Mouse (Mus musculus) MEL (cell line): ENCODE results near the gene Mef2d. TPM values are rescaled to one million over a fixed set of nuclear protein-coding genes. Genes with fewer than 3 reads are reported as not detected.

Experiments
- DNase-seq: peaks from one replicate; pipeline ENCODE4 v3.0.0; 2011; ENCODE audit warnings: low read depth, low spot score
- H3K27ac ChIP-seq: 2 replicates; pipeline ENCODE4 v1.5.1; 2012; ENCODE audit warnings: low read depth, mild to moderate bottlenecking, control low read depth, low read length, moderate library complexity; ENCODE audit not compliant: control insufficient read depth
- H3K27me3 ChIP-seq, 2 experiments: fragments of 150-350 bp in 1 of 2; sonication (generic) in 1 of 2; 2 replicates each; pipeline ENCODE4 v1.6.1; 2012; ENCODE audit warnings: low read length in 2 of 2, mild to moderate bottlenecking in 2 of 2, improper control_type of control experiment in 1 of 2, moderate library complexity in 1 of 2; ENCODE audit not compliant: insufficient read depth in 2 of 2, control insufficient read depth in 1 of 2
- H3K36me3 ChIP-seq, 2 experiments: 2 replicates each; pipeline ENCODE4 v1.6.1; 2012 to 2014; ENCODE audit warnings: low read length in 2 of 2, improper control_type of control experiment in 1 of 2, inconsistent platforms in 1 of 2, mild to moderate bottlenecking in 1 of 2; ENCODE audit not compliant: insufficient read depth in 2 of 2, control insufficient read depth in 1 of 2
- H3K4me1 ChIP-seq, 2 experiments: fragments of 150-350 bp in 1 of 2; sonication (generic) in 1 of 2; 2 replicates each; pipeline ENCODE4 v1.6.1; 2012; ENCODE audit warnings: low read length in 2 of 2, improper control_type of control experiment in 1 of 2, mild to moderate bottlenecking in 1 of 2; ENCODE audit not compliant: insufficient read depth in 2 of 2, control insufficient read depth in 1 of 2
- H3K4me3 ChIP-seq, 2 experiments: fragments of 150-350 bp in 1 of 2; sonication (generic) in 1 of 2; 2 replicates each; pipeline ENCODE4 v1.5.1; 2012; ENCODE audit warnings: low read depth in 2 of 2, low read length in 2 of 2, mild to moderate bottlenecking in 2 of 2, moderate library complexity in 2 of 2, control low read depth in 1 of 2, improper control_type of control experiment in 1 of 2; ENCODE audit not compliant: control insufficient read depth in 1 of 2, insufficient read depth in 1 of 2
- H3K79me2 ChIP-seq: 2 replicates; pipeline ENCODE4 v1.6.1; 2012; ENCODE audit warnings: mild to moderate bottlenecking, low read length, moderate library complexity; ENCODE audit not compliant: control insufficient read depth, poor library complexity, insufficient read depth
- H3K9ac ChIP-seq: 2 replicates; pipeline ENCODE4 v1.6.1; 2012; ENCODE audit warnings: low read depth, mild to moderate bottlenecking, control low read depth, low read length, moderate library complexity; ENCODE audit not compliant: control insufficient read depth, poor library complexity, severe bottlenecking
- H3K9me3 ChIP-seq: fragments of 150-350 bp; sonication (generic); replicated peaks from 2 replicates; pipeline ENCODE4 v1.6.1; 2012; ENCODE audit warnings: mild to moderate bottlenecking, low read length, improper control_type of control experiment, moderate library complexity; ENCODE audit not compliant: insufficient read depth
- BHLHE40 ChIP-seq: IDR thresholded peaks from 2 replicates; pipeline ENCODE4 v1.6.1; 2012; ENCODE audit warnings: low read depth, mild to moderate bottlenecking, inconsistent platforms, low read length, improper control_type of control experiment, borderline replicate concordance
- ELF1 ChIP-seq: IDR thresholded peaks from 2 replicates; pipeline ENCODE4 v1.6.1; 2014; ENCODE audit warnings: low read depth, mild to moderate bottlenecking, inconsistent platforms, low read length, improper control_type of control experiment, moderate library complexity
- EP300 ChIP-seq, 2 experiments: IDR thresholded peaks; 2 replicates each; pipeline ENCODE4 v1.6.1; 2011; ENCODE audit warnings: improper control_type of control experiment in 2 of 2, low read length in 2 of 2, low read depth in 1 of 2, mild to moderate bottlenecking in 1 of 2
- ETS1 ChIP-seq: IDR thresholded peaks from 2 replicates; pipeline ENCODE4 v1.6.1; 2012; ENCODE audit warnings: low read depth, mild to moderate bottlenecking, inconsistent platforms, low read length, improper control_type of control experiment, moderate library complexity
- GATA1 ChIP-seq: IDR thresholded peaks from 2 replicates; pipeline ENCODE4 v1.6.1; 2011; ENCODE audit warnings: low read depth, low read length, improper control_type of control experiment
- HCFC1 ChIP-seq: IDR thresholded peaks from 2 replicates; pipeline ENCODE4 v1.6.1; 2012; ENCODE audit warnings: low read depth, mild to moderate bottlenecking, inconsistent platforms, low read length, improper control_type of control experiment, moderate library complexity
- JUND ChIP-seq: IDR thresholded peaks from 2 replicates; pipeline ENCODE4 v1.6.1; 2011; ENCODE audit warnings: low read depth, mild to moderate bottlenecking, improper control_type of control experiment, low read length
- KAT2A ChIP-seq: conservative IDR thresholded peaks from 2 replicates; pipeline ENCODE4 v1.6.1; 2012; ENCODE audit warnings: low read depth, low read length, improper control_type of control experiment, inconsistent platforms
- MEF2A ChIP-seq: IDR thresholded peaks from 2 replicates; pipeline ENCODE4 v1.6.1; 2014; ENCODE audit warnings: low read depth, mild to moderate bottlenecking, inconsistent platforms, low read length, improper control_type of control experiment; ENCODE audit not compliant: poor library complexity, insufficient replicate concordance, severe bottlenecking; ENCODE audit errors: extremely low read depth
- MXI1 ChIP-seq: IDR thresholded peaks from 2 replicates; pipeline ENCODE4 v1.6.1; 2011; ENCODE audit warnings: mild to moderate bottlenecking, low read depth, low read length, improper control_type of control experiment
- MYC ChIP-seq: IDR thresholded peaks from 2 replicates; pipeline ENCODE4 v1.6.1; 2011; ENCODE audit warnings: low read depth, mild to moderate bottlenecking, low read length, improper control_type of control experiment, moderate library complexity
- NRF1 ChIP-seq: IDR thresholded peaks from 2 replicates; pipeline ENCODE4 v1.6.1; 2014; ENCODE audit warnings: low read depth, mild to moderate bottlenecking, inconsistent platforms, low read length, improper control_type of control experiment, moderate library complexity; ENCODE audit not compliant: poor library complexity, insufficient read depth, severe bottlenecking
- POLR2A ChIP-seq, 2 experiments: IDR thresholded peaks; 2 replicates each; pipeline ENCODE4 v1.6.1; 2011 to 2012; ENCODE audit warnings: low read length in 2 of 2, mild to moderate bottlenecking in 2 of 2, control low read depth in 1 of 2, improper control_type of control experiment in 1 of 2, low read depth in 1 of 2, moderate library complexity in 1 of 2; ENCODE audit not compliant: control insufficient read depth in 1 of 2, insufficient read depth in 1 of 2, poor library complexity in 1 of 2
- POLR2AphosphoS5 ChIP-seq: IDR thresholded peaks from 2 replicates; pipeline ENCODE4 v1.6.1; 2012; ENCODE audit warnings: low read depth, borderline replicate concordance, mild to moderate bottlenecking, inconsistent platforms, low read length, moderate library complexity, mixed read lengths
- TBP ChIP-seq: IDR thresholded peaks from 2 replicates; pipeline ENCODE4 v1.8.0; 2011; ENCODE audit warnings: low read depth, low read length, improper control_type of control experiment
- TCF12 ChIP-seq: IDR thresholded peaks from 2 replicates; pipeline ENCODE4 v1.6.1; 2014; ENCODE audit warnings: low read depth, mild to moderate bottlenecking, inconsistent platforms, low read length, improper control_type of control experiment, moderate library complexity
- UBTF ChIP-seq: IDR thresholded peaks from 2 replicates; pipeline ENCODE4 v1.6.1; 2012; ENCODE audit warnings: low read depth, mild to moderate bottlenecking, inconsistent platforms, low read length, improper control_type of control experiment, moderate library complexity, borderline replicate concordance; ENCODE audit not compliant: insufficient read depth
- USF1 ChIP-seq: IDR thresholded peaks from 2 replicates; pipeline ENCODE4 v1.6.1; 2014; ENCODE audit warnings: low read depth, mild to moderate bottlenecking, inconsistent platforms, low read length, improper control_type of control experiment, moderate library complexity
- ZC3H11A ChIP-seq: IDR thresholded peaks from 2 replicates; pipeline ENCODE4 v1.6.1; 2012; ENCODE audit warnings: low read depth, mild to moderate bottlenecking, inconsistent platforms, low read length, improper control_type of control experiment
- ZMIZ1 ChIP-seq: IDR thresholded peaks from 2 replicates; pipeline ENCODE4 v1.6.1; 2012; ENCODE audit warnings: low read depth, mild to moderate bottlenecking, inconsistent platforms, low read length, improper control_type of control experiment, moderate library complexity
- ZNF384 ChIP-seq: IDR thresholded peaks from 2 replicates; pipeline ENCODE4 v1.6.1; 2012; ENCODE audit warnings: low read depth, mild to moderate bottlenecking, inconsistent platforms, low read length, improper control_type of control experiment
- polyA plus RNA-seq, 2 experiments: library from polyadenylated mRNA; stranded (reverse) in 1 of 2; unstranded in 1 of 2; fragments of >175 nt in 1 of 2; fragments of >200 nt in 1 of 2; gene quantifications; 2 replicates each; pipeline versions ENCODE4 v1.2.1 to v1.2.4; 2012; ENCODE audit warnings: low replicate concordance in 2 of 2, low read depth in 1 of 2; ENCODE audit not compliant: insufficient read length in 2 of 2, insufficient read depth in 1 of 2, missing spikeins in 1 of 2
- total RNA-seq: library from RNA; depleted of rRNA; stranded (reverse); fragments of 300-350 nt; gene quantifications from 2 replicates; pipeline ENCODE4 v1.2.3, GENCODE M21; 2012

Mef2d gene
- total and polyA plus RNA-seq, 3 experiments: 16.9 to 117 (median 71.4) TPM

DNA sequence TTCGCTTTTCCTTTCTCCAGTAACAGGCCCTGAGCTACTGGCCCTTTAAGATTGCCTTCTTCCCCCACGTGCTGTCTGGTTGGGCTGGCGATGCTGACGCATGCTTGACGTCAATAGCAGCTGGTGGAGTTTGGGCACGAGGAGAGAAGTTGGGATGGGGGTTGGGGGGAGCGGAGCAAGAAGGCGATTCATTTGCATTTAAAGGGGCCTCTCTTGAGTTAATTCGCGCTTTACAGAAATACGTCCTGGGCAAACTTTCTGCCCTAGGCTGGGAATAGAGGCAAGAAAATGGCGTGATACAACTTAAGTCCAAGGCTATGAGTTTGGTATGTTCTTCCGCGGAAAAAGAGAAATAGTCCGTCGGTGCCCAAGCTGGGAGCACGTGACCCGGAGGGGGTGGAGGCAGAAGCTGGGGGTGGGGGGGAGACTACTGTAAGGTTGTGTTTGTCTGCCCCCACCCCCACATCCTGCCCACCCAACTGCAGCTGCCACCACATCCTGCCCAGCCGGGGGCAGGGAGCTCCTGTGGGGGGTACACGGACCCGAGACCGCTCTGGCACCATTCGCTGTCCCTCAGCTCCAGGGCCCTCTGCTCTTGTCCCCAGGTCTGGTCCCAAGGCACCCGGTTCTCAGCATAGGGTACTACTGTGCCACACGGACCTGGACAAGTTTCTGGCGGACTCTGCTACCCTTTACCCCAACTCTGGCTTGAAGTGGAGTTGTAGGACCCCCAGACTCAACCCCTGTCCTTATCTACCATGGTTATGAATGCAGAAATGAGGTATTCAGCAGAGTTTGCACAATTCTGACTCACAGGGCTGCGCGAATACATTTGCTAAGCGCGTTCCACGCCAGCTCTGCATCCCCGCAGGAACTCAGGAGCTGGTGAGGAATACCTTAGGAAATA, 3.6 kb upstream of the Mef2d start (continued):
- TF ChIP-seq BHLHE40: peak; percentile 97
- peak; percentile 79 for TF ChIP-seq ZMIZ1
- TF ChIP-seq ZNF384: no peak
- TF ChIP-seq MXI1: peak; percentile 99
- TF ChIP-seq MEF2A: no peak
- peak; percentile 80 for TF ChIP-seq KAT2A
- TF ChIP-seq GATA1: peak; percentile 12; the same call in 1 of the 2 replicates
- TF ChIP-seq UBTF: no peak
- TF ChIP-seq TCF12: peak; percentile 15

DNA sequence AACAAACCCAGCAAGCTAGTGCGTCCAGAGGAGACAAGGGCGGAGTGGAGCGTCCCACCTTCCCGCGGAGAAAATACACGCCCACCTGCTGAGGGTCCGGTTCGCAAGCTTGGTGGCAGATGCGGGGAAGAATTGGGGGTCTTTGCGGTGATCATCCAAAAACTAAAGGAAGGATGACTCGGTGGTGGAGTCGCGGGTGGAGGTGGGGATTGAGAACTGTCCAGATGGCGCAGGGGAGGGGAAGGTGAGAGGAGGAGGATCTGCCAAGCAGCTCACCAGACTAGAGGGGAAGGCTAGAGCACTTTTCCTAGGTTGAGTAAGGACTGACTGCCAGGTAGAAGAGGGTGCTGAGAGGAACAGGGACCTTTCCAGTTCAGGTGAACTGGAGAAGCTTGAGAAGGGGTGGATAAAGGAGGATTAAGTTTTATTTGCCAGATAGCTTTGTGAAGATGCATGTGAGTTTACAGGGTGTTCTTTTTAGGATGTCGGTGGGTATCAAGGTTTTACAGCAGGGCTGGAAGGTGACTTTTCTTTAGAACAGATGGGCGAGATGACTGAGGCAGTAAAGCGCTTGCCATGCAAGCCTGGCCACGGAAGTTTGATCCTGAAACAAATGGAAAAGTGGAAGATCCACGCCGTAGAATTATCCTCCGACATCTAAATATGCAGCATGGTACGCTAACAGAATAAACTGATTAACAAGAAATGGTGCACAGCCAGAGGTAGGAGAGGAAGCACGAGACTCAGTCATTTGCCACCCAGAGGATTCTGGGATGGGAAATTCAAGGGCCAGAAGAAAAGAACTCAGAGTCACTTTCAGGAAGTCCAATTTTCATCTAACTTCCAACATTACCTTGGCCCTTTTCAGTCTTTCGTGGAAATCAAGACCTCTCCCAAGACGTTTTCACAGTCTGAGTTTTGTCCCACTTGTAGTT, 2.7 kb upstream of the Mef2d start:
- peaks cover 16 to 34% of the 10 kb centered on the region in 2 experiments for H3K4me1 ChIP-seq
- H3K9me3 ChIP-seq: no peaks in the 10 kb centered on the region
- H3K27ac ChIP-seq: peak overlapping the region; percentile 97
- no peaks in the 10 kb centered on the region for H3K27me3 ChIP-seq
- peaks cover 31% of the 10 kb centered on the region for H3K79me2 ChIP-seq
- TF ChIP-seq POLR2A (IDR thresholded peaks at IDR 0.05; ENCODE audit: control insufficient read depth in 1 of 2, insufficient read depth in 1 of 2, low read depth in 1 of 2, low read length in 2 of 2, poor library complexity in 1 of 2) (no peak), JUND (no peak), NRF1 (no peak), BHLHE40 (peak; percentile 80), ETS1 (peak; percentile 31), TBP (peak; percentile 45; the same call in 1 of the 2 replicates), USF1 (peak; percentile 31), ELF1 (peak; percentile 62; the same call in 1 of the 2 replicates), HCFC1 (peak; percentile 50; the same call in 1 of the 2 replicates), MYC (no peak), POLR2AphosphoS5 (no peak), ZC3H11A (no peak), EP300 (IDR thresholded peaks at IDR 0.05; ENCODE audit: low read depth in 1 of 2, low read length in 2 of 2) (peak in 1 of 2 experiments; percentile 10; a peak in 1 of 4 replicates)
- peak overlapping the region; percentile 62 to 77 for H3K4me3 ChIP-seq
- H3K9ac ChIP-seq: peak overlapping the region; percentile 77
- peaks cover 0 to 21% of the 10 kb centered on the region in 2 experiments; a peak in 2 of 4 replicates for H3K36me3 ChIP-seq
- DNase-seq: peak; percentile 68
